Mouse (Mus musculus): ENCODE data around the gene Itga9. TPM values are rescaled to one million over a fixed set of nuclear protein-coding genes. Genes with fewer than 3 reads are reported as not detected.

Gene Itga9
- polyA plus RNA-seq, 2 experiments, result 1.4 to 2.8 TPM

- H3K36me3 ChIP-seq (replicated peaks; ENCODE audit: control insufficient read depth, insufficient read depth, low read depth), result no peaks in the 10 kb centered on the region
- no peaks in the 10 kb centered on the region for H3K27me3 ChIP-seq (ENCODE audit: control insufficient read depth, insufficient read depth, low read length)
- DNase-seq (ENCODE audit: low read depth in 3 of 3, low spot score in 3 of 3) (no peak), ATAC-seq (ENCODE audit: insufficient read depth) (peak; percentile 5; the same call in 1 of the 2 replicates)
- peak overlapping the region; percentile 50 to 79 for H3K4me3 ChIP-seq (ENCODE audit: insufficient read depth in 1 of 2, low read depth in 2 of 2, low read length in 2 of 2)
- H3K9ac ChIP-seq (replicated peaks), result peak overlapping the region; percentile 77
- no peak for TF ChIP-seq EP300 (IDR thresholded peaks at IDR 0.05; ENCODE audit: low read depth)
- TF ChIP-seq CTCF (IDR thresholded peaks at IDR 0.05; ENCODE audit: low read depth), result no peak
- no peak overlapping the region for H3K27ac ChIP-seq
- H3K9me3 ChIP-seq (ENCODE audit: control insufficient read depth, low read length), result no peaks in the 10 kb centered on the region
- peaks cover 5 to 14% of the 10 kb centered on the region in 2 experiments; a peak in 3 of 4 replicates for H3K4me1 ChIP-seq (replicated peaks; ENCODE audit: control insufficient read depth in 2 of 2, insufficient read depth in 2 of 2, low read length in 1 of 2)
- peak overlapping the region; percentile 84 for H3K4me2 ChIP-seq (ENCODE audit: low read depth)
- 2% methylated on average over 58 of the region's 68 CpGs for WGBS (ENCODE audit: insufficient replicate concordance)
Observed at GRCm38 (mm10) chr9:118926688-118927321, 320.3 kb downstream of the Itga9 start.

DNA sequence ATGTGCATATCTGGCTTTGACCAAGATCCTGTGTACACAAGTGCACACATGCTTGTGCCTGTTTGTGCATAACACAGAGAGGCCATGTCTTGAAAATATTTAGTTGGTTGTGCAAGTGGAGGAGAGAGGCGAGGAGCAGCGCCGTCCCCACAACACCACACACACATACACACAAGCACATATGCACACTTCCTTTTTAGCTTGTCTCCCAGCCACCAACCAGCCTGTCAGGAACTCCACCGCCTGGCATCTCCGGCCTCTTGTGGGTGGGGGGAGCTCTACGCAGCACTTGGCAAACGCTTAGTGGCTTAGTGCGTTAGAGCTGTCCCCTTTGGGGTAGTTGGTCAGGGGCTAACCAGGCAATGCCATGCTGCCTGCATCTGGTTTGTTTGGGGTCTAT, 321.0 kb downstream of the Itga9 start:
- no peak for DNase-seq (ENCODE audit: low read depth in 3 of 3, low spot score in 3 of 3)
- H3K4me2 ChIP-seq (ENCODE audit: low read depth), result peak overlapping the region; percentile 84
- H3K4me3 ChIP-seq (ENCODE audit: insufficient read depth in 1 of 2, low read depth in 2 of 2, low read length in 2 of 2), result peak overlapping the region; percentile 50 to 79
- H3K36me3 ChIP-seq (replicated peaks; ENCODE audit: control insufficient read depth, insufficient read depth, low read depth), result no peaks in the 10 kb centered on the region
- H3K27me3 ChIP-seq (ENCODE audit: control insufficient read depth, insufficient read depth, low read length), result no peaks in the 10 kb centered on the region
- WGBS (ENCODE audit: insufficient replicate concordance), result 22% methylated on average over 8 of the region's 8 CpGs
- no peaks in the 10 kb centered on the region for H3K9me3 ChIP-seq (ENCODE audit: control insufficient read depth, low read length)
- no peak for TF ChIP-seq EP300 (IDR thresholded peaks at IDR 0.05; ENCODE audit: low read depth)
- no peak for TF ChIP-seq CTCF (IDR thresholded peaks at IDR 0.05; ENCODE audit: low read depth)
- peaks cover 5 to 14% of the 10 kb centered on the region in 2 experiments; a peak in 3 of 4 replicates for H3K4me1 ChIP-seq (replicated peaks; ENCODE audit: control insufficient read depth in 2 of 2, insufficient read depth in 2 of 2, low read length in 1 of 2)
- no peak overlapping the region for H3K27ac ChIP-seq
- H3K9ac ChIP-seq (replicated peaks), result no peak overlapping the region; the same call in 1 of the 2 replicates
- no peak for ATAC-seq (ENCODE audit: insufficient read depth)

GRCm38 (mm10) chr9:118928007-118928406, 321.5 kb downstream of the Itga9 start:
- Histone ChIP-seq H3K4me3 (ENCODE audit: insufficient read depth in 1 of 2, low read depth in 2 of 2, low read length in 2 of 2) (no peak overlapping the region; a peak in 1 of 4 replicates), H3K4me1 (replicated peaks; ENCODE audit: control insufficient read depth in 2 of 2, insufficient read depth in 2 of 2, low read length in 1 of 2) (peaks cover 5 to 14% of the 10 kb centered on the region in 2 experiments; a peak in 3 of 4 replicates), H3K9me3 (ENCODE audit: control insufficient read depth, low read length) (no peaks in the 10 kb centered on the region), H3K4me2 (ENCODE audit: low read depth) (peak overlapping the region; percentile 84), H3K27me3 (ENCODE audit: control insufficient read depth, insufficient read depth, low read length) (no peaks in the 10 kb centered on the region), H3K9ac (replicated peaks) (no peak overlapping the region), H3K36me3 (replicated peaks; ENCODE audit: control insufficient read depth, insufficient read depth, low read depth) (no peaks in the 10 kb centered on the region), H3K27ac (no peak overlapping the region)
- 52% methylated on average over 2 of the region's 2 CpGs for WGBS (ENCODE audit: insufficient replicate concordance)
- TF ChIP-seq CTCF (IDR thresholded peaks at IDR 0.05; ENCODE audit: low read depth), result no peak
- TF ChIP-seq EP300 (IDR thresholded peaks at IDR 0.05; ENCODE audit: low read depth), result no peak
- no peak for ATAC-seq (ENCODE audit: insufficient read depth)
- DNase-seq (ENCODE audit: low read depth in 3 of 3, low spot score in 3 of 3), result no peak

GRCm38 (mm10) chr9:118928656-118929055, 322.2 kb downstream of the Itga9 start:
- no peaks in the 10 kb centered on the region for H3K27me3 ChIP-seq (ENCODE audit: control insufficient read depth, insufficient read depth, low read length)
- no peak overlapping the region for H3K9ac ChIP-seq (replicated peaks)
- H3K4me1 ChIP-seq (replicated peaks; ENCODE audit: control insufficient read depth in 2 of 2, insufficient read depth in 2 of 2, low read length in 1 of 2), result peaks cover 5 to 14% of the 10 kb centered on the region in 2 experiments; a peak in 3 of 4 replicates
- H3K27ac ChIP-seq, result no peak overlapping the region
- peak overlapping the region; percentile 4 for H3K4me2 ChIP-seq (ENCODE audit: low read depth)
- 55% methylated on average over 7 of the region's 7 CpGs for WGBS (ENCODE audit: insufficient replicate concordance)
- no peak for DNase-seq (ENCODE audit: low read depth in 3 of 3, low spot score in 3 of 3)
- H3K4me3 ChIP-seq (ENCODE audit: insufficient read depth in 1 of 2, low read depth in 2 of 2, low read length in 2 of 2), result no peak overlapping the region
- no peak for TF ChIP-seq EP300 (IDR thresholded peaks at IDR 0.05; ENCODE audit: low read depth)
- no peak for TF ChIP-seq CTCF (IDR thresholded peaks at IDR 0.05; ENCODE audit: low read depth)
- ATAC-seq (ENCODE audit: insufficient read depth), result no peak
- H3K9me3 ChIP-seq (ENCODE audit: control insufficient read depth, low read length), result no peaks in the 10 kb centered on the region
- H3K36me3 ChIP-seq (replicated peaks; ENCODE audit: control insufficient read depth, insufficient read depth, low read depth), result no peaks in the 10 kb centered on the region

GRCm38 (mm10) chr9:118930611-118931010, 324.1 kb downstream of the Itga9 start:
- H3K27ac ChIP-seq, result no peak overlapping the region
- DNase-seq (ENCODE audit: low read depth in 3 of 3, low spot score in 3 of 3), result no peak
- no peak overlapping the region for H3K4me3 ChIP-seq (ENCODE audit: insufficient read depth in 1 of 2, low read depth in 2 of 2, low read length in 2 of 2)
- TF ChIP-seq CTCF (IDR thresholded peaks at IDR 0.05; ENCODE audit: low read depth) (no peak), EP300 (IDR thresholded peaks at IDR 0.05; ENCODE audit: low read depth) (no peak)
- no peak overlapping the region for H3K9ac ChIP-seq (replicated peaks)
- no peaks in the 10 kb centered on the region for H3K9me3 ChIP-seq (ENCODE audit: control insufficient read depth, low read length)
- WGBS (ENCODE audit: insufficient replicate concordance), result 67% methylated on average over 9 of the region's 9 CpGs
- H3K36me3 ChIP-seq (replicated peaks; ENCODE audit: control insufficient read depth, insufficient read depth, low read depth), result no peaks in the 10 kb centered on the region
- ATAC-seq (ENCODE audit: insufficient read depth), result no peak
- peaks cover 4 to 10% of the 10 kb centered on the region in 2 experiments; a peak in 3 of 4 replicates for H3K4me1 ChIP-seq (replicated peaks; ENCODE audit: control insufficient read depth in 2 of 2, insufficient read depth in 2 of 2, low read length in 1 of 2)
- H3K27me3 ChIP-seq (ENCODE audit: control insufficient read depth, insufficient read depth, low read length), result no peaks in the 10 kb centered on the region
- H3K4me2 ChIP-seq (ENCODE audit: low read depth), result no peak overlapping the region

All from liver, embryonic 14.5 days (tissue).